Mouse (Mus musculus) limb, embryonic 11.5 days (tissue): ENCODE measurements around the gene Rhebl1. TPM values are rescaled to one million over a fixed set of nuclear protein-coding genes. Genes with fewer than 3 reads are reported as not detected.

Source experiments
- ATAC-seq: fragments of 200-750 bp; cut with Nextera tagmentation; 2 replicates; pipeline ENCODE4 v1.8.0; 2017; ENCODE audit warnings: low read depth; ENCODE audit not compliant: insufficient number of reproducible peaks, low FRiP score, low TSS enrichment
- DNase-seq: peaks from one replicate; pipeline ENCODE4 v3.0.0-alpha.2; 2015; ENCODE audit warnings: low spot score
- H3K27ac ChIP-seq: fragments of 300-500 bp; sonication (generic); replicated peaks from 2 replicates; pipeline ENCODE4 v1.5.1; 2014; ENCODE audit warnings: low read depth, mild to moderate bottlenecking, low read length
- H3K27me3 ChIP-seq: fragments of 300-500 bp; sonication (generic); 2 replicates; pipeline ENCODE4 v1.6.1; 2014; ENCODE audit warnings: mild to moderate bottlenecking, low read length, mixed read lengths; ENCODE audit not compliant: control insufficient read depth, insufficient read depth
- H3K36me3 ChIP-seq: fragments of 300-500 bp; sonication (generic); 2 replicates; pipeline ENCODE4 v1.6.1; 2014; ENCODE audit warnings: mild to moderate bottlenecking, low read length, moderate library complexity, mixed read lengths; ENCODE audit not compliant: control insufficient read depth, insufficient read depth
- H3K4me1 ChIP-seq: fragments of 300-500 bp; sonication (generic); 2 replicates; pipeline ENCODE4 v1.6.1; 2014; ENCODE audit warnings: low read length, mixed read lengths; ENCODE audit not compliant: control insufficient read depth, insufficient read depth
- H3K4me2 ChIP-seq: fragments of 300-500 bp; sonication (generic); 2 replicates; pipeline ENCODE4 v1.6.1; 2014; ENCODE audit warnings: low read depth, mild to moderate bottlenecking, moderate library complexity; ENCODE audit not compliant: severe bottlenecking
- H3K4me3 ChIP-seq: fragments of 300-500 bp; sonication (generic); 2 replicates; pipeline ENCODE4 v1.5.1; 2014; ENCODE audit warnings: low read depth, low read length
- H3K9ac ChIP-seq: fragments of 300-500 bp; sonication (generic); 2 replicates; pipeline ENCODE4 v1.6.1; 2014; ENCODE audit warnings: mild to moderate bottlenecking, low read length
- H3K9me3 ChIP-seq: fragments of 300-500 bp; sonication (generic); 2 replicates; pipeline ENCODE4 v1.6.1; 2016; ENCODE audit warnings: low read length; ENCODE audit not compliant: control insufficient read depth
- WGBS: fragments of 180-500 bp; shearing (Covaris S2); extraction: QIAGEN DNeasy Blood & Tissue Kit; methylation state at CpG from one replicate; pipeline ENCODE4 v1.1.7; 2014; 5-methylcytosine and 5-hydroxymethylcytosine counted together
- polyA plus RNA-seq: library from polyadenylated mRNA; unstranded; fragments of >200 nt; fragmentation: Nextera tagmentation; extraction: Ambion mirVana; gene quantifications from 2 replicates; pipeline ENCODE4 v1.2.1, GENCODE M21; 2014

Rhebl1 gene
- polyA plus RNA-seq, 1 experiment from 2014 or later: 19.8 TPM

DNA sequence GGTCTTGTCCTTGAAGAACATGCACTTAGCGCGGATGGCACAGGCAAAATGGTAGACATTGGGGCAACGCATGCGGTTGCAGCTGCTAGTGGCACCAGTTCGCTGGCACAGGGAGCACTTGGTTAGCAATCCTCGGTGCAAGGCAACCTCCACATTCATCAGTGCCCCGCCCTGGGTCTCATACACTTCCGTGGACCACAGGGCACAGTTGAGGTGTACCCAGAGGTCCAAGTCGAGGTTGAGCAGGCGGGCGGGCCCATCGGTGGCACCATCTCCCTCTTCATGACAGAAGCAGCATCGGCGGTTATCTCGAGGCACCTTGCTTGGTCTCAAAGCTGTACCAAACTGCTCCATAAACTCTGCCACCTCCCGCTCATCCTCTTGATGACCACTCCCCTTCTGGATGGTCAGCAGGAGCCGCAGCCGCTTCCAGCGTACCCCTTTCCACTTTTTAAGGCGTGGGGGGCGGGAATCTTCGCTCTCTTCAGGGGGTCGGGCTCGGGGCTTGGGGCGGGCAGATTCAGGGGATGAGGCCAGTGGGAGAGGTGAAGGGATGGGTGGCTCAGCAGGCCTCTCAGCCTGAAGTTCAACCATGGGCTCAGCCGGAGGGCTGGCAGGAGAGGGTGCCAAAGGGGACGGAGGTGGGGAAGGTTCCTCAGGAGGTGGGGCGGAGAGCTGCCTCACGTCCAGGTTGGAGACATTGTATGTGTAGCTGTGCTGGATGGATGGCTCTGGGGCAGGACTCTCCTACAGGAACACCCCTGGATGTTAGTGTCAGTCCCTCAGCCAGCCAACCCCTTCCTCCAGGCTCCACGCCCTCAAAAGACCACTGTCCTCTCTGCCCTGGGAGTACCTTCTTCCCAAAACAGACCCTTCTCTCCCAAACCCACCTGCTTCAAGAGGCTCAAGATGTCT, 54.4 kb downstream of the Rhebl1 start:
- no peak overlapping the region for H3K9ac ChIP-seq
- H3K4me3 ChIP-seq: no peak overlapping the region
- DNase-seq (no peak), ATAC-seq (no peak)
- no peak overlapping the region for H3K27ac ChIP-seq
- no peaks in the 10 kb centered on the region for H3K4me1 ChIP-seq
- 94% methylated on average over 30 of the region's 30 CpGs for WGBS
- H3K9me3 ChIP-seq: no peaks in the 10 kb centered on the region
- no peak overlapping the region for H3K4me2 ChIP-seq
- H3K27me3 ChIP-seq: no peaks in the 10 kb centered on the region
- H3K36me3 ChIP-seq: peaks cover 85% of the 10 kb centered on the region

DNA sequence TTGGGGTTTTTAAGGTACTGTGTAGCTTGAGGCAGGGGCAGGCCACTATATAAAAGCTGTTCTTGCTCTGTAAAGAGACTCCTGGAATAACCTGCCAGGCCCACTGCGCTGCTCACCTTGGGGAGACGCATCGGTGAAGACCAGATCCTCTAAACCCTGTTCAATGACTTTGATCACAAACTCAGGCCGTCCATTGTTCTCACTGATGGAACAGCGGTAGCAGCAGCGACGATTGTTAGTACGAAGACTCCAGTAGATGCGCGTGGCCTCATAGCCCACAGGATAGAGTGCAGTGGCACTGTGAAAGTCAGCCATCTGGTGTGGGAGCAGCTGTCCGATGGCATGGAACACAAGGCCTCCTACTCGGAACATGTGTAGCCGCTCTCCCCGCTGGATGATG, 55.2 kb downstream of the Rhebl1 start:
- H3K27ac ChIP-seq: no peak overlapping the region
- no peak for DNase-seq
- ATAC-seq: no peak
- no peak overlapping the region for H3K9ac ChIP-seq
- no peak overlapping the region for H3K4me2 ChIP-seq
- no peaks in the 10 kb centered on the region for H3K4me1 ChIP-seq
- H3K4me3 ChIP-seq: no peak overlapping the region
- no peaks in the 10 kb centered on the region for H3K27me3 ChIP-seq
- H3K36me3 ChIP-seq: peaks cover 84% of the 10 kb centered on the region
- WGBS: 93% methylated on average over 14 of the region's 14 CpGs
- H3K9me3 ChIP-seq: no peaks in the 10 kb centered on the region

DNA sequence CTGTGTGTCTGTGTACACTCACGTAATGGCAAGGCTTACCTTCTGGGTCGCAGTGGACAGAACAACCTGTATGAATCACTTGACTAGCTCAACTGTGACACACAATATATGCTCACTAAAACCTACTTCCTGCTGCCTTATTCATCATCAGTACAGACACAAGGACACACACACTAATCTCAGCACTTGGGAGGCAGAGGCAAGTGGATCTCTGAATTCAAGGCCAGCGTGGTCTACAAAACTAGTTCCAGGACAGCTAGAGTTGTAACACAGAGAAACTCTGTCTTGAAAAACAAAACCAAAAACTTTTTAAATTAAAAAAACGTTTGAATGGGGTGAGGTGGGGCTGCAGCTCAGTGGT, 56.6 kb downstream of the Rhebl1 start:
- no peak overlapping the region for H3K9ac ChIP-seq
- DNase-seq (no peak), ATAC-seq (no peak)
- H3K9me3 ChIP-seq: no peaks in the 10 kb centered on the region
- H3K4me3 ChIP-seq: no peak overlapping the region
- WGBS: 76% methylated on average over 4 of the region's 4 CpGs
- H3K27me3 ChIP-seq: no peaks in the 10 kb centered on the region
- H3K4me2 ChIP-seq: no peak overlapping the region
- H3K4me1 ChIP-seq: no peaks in the 10 kb centered on the region
- peaks cover 78% of the 10 kb centered on the region for H3K36me3 ChIP-seq
- no peak overlapping the region for H3K27ac ChIP-seq

DNA sequence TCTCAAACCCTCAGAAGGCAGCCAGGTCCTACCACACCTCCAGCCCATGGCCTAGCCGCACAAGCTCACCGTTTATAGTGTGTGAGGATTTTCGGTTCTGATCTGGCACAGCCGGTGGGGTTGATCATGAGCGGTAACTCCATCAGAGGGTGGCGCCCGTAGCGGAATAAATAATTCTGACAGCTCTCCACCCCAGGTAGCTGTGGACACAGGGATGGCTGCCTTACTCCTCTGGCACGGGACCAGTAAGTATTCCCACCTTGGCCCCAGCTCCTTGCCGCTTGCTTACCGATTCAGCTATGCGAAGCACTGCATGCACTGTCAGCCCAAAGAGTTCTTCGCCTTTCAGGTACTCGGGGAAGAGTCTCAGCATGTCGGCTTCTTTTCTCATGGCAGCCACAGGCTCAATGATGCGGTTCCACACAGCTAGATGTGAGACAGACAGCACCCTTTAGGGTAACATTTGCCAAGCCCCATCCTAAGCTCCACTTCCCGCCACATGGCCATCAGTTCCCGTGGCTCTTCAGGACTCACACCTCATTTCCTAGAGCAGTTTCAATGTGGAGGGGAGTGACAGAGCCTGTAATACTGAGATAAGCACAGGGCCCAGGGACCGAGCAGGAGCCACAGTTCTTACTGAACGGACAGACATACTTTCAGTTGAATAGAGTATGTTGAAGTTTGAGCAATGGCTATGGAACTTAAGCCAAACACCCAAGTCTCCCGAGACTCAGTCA, 57.2 kb downstream of the Rhebl1 start:
- Histone ChIP-seq H3K36me3 (peaks cover 74% of the 10 kb centered on the region), H3K4me2 (no peak overlapping the region), H3K4me1 (no peaks in the 10 kb centered on the region), H3K27ac (no peak overlapping the region), H3K27me3 (no peaks in the 10 kb centered on the region), H3K9ac (no peak overlapping the region), H3K4me3 (no peak overlapping the region), H3K9me3 (no peaks in the 10 kb centered on the region)
- WGBS: 94% methylated on average over 21 of the region's 21 CpGs
- DNase-seq: no peak
- no peak for ATAC-seq

DNA sequence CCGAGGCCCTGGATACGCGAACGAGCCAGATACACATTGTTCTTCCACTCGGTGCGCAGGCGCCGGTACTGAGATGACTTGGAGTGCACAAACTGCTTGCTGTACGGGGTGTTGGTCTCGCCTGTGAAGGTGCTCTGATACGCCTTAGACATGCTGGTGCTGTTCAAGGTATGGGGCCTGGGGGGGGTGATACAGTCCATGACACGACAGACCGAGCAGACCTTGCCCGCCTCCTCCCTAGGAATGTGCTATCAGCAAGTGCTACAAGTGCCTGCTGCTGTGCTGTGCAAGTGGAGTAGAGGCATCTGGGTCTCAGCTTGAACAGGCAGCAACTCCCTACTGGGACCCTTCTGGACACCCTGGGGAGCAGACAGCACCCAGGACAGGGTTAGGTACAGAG, 59.0 kb downstream of the Rhebl1 start:
- H3K4me2 ChIP-seq: no peak overlapping the region
- no peaks in the 10 kb centered on the region for H3K4me1 ChIP-seq
- ATAC-seq (no peak), DNase-seq (no peak)
- WGBS: 95% methylated on average over 14 of the region's 14 CpGs
- peaks cover 58% of the 10 kb centered on the region for H3K36me3 ChIP-seq
- no peak overlapping the region for H3K4me3 ChIP-seq
- H3K9ac ChIP-seq: no peak overlapping the region
- no peaks in the 10 kb centered on the region for H3K9me3 ChIP-seq
- no peaks in the 10 kb centered on the region for H3K27me3 ChIP-seq
- H3K27ac ChIP-seq: no peak overlapping the region

DNA sequence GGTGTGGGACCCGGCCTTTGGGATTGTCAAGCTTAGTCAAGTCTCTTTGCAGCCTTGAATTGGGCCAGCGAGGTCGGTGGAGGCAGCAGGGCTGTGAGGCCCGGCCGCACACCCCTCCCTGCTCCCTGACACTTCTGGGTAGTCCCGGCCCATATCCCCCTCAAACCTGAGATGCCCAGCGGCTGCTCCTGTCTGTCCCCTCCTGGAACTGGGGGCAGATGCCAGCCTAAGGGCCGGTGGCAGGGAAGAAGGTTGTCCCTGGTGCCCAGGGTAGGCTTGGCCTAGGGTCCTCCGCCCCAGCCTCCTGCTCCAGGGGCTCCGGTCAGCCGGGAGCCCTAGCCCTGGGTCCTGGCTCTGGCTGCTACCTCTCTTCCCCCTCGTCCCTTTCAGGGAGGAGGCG, 60.3 kb downstream of the Rhebl1 start:
- ATAC-seq (no peak), DNase-seq (no peak)
- H3K4me3 ChIP-seq: no peak overlapping the region
- 90% methylated on average over 13 of the region's 13 CpGs for WGBS
- H3K27ac ChIP-seq: no peak overlapping the region
- no peaks in the 10 kb centered on the region for H3K27me3 ChIP-seq
- H3K9me3 ChIP-seq: no peaks in the 10 kb centered on the region
- no peak overlapping the region for H3K4me2 ChIP-seq
- peaks cover 47% of the 10 kb centered on the region for H3K36me3 ChIP-seq
- H3K9ac ChIP-seq: no peak overlapping the region
- H3K4me1 ChIP-seq: 0 out of 2 replicates have a peak, but pooled peaks cover 2% of the 10 kb centered on the region

DNA sequence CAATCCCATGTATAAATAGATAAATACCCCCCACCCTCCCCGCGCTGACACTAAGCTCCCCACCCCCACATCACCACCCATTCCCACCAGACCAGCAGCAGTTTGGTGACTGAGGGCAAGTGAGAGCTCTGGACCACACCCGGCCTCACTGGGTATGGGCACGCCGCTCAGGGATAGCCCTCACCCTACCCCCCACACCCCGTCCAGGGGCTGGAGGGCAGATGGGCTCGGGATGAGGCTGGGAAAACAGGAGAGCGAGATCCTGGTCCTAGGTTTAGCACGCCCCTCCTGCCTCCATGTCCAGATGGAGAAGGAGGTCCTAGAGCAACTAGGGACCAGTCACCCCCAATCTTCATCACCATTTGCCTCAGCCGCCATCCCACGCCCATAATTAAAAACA, 61.1 kb downstream of the Rhebl1 start:
- H3K36me3 ChIP-seq: peaks cover 43% of the 10 kb centered on the region
- DNase-seq: no peak
- no peak overlapping the region for H3K27ac ChIP-seq
- H3K4me1 ChIP-seq: 0 out of 2 replicates have a peak, but pooled peaks cover 2% of the 10 kb centered on the region
- ATAC-seq: no peak
- no peaks in the 10 kb centered on the region for H3K27me3 ChIP-seq
- H3K4me2 ChIP-seq: no peak overlapping the region
- no peaks in the 10 kb centered on the region for H3K9me3 ChIP-seq
- 89% methylated on average over 11 of the region's 11 CpGs for WGBS
- H3K4me3 ChIP-seq: no peak overlapping the region
- H3K9ac ChIP-seq: no peak overlapping the region

DNA sequence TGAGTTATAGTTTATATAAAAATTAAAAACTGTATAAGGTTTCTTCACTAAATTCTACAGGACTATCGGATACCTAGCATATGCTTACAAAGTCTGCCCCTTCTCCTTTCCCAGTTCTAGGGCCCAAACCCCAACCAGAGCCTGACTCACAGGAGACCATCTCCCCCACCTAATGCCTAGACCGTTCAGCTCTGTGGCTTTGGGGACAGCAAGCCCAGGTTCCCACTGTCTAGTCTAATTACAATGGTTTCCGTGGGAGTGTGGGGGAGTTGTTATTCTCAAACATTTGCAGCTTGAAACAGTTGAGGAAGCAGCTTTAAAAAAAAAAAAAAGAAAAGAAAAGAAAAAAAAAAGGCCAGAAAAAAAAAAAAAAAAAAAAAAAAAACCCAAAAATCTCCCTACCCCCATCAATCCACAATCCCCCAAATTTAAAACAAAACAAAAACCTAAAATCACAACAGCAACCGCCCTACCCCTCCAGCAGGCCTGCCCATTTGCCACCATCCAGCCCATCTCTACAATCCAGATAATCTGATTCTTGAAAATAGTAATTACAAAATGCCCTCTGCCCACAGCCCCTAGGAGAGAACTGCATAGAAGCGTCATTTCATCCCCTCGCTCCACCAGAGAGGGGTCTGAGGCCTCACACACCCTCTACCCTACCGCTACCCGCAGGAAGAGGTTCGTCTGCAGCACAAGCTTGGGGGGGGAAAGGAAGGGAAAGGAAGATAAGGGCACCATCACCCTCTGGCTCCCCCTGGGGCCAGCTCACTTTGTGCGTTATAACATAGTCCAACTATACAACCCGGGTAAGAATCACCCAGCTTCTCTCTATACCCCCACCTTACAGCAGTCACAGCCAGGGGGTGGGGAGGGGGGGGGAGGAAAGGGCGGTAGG, 61.9 kb downstream of the Rhebl1 start:
- H3K9ac ChIP-seq: no peak overlapping the region
- ATAC-seq (no peak), DNase-seq (no peak)
- 0 out of 2 replicates have a peak, but pooled peaks cover 2% of the 10 kb centered on the region for H3K4me1 ChIP-seq
- peaks cover 36% of the 10 kb centered on the region for H3K36me3 ChIP-seq
- no peak overlapping the region for H3K4me3 ChIP-seq
- H3K4me2 ChIP-seq: peak overlapping the region; percentile 52
- H3K9me3 ChIP-seq: no peaks in the 10 kb centered on the region
- no peaks in the 10 kb centered on the region for H3K27me3 ChIP-seq
- 61% methylated on average over 12 of the region's 12 CpGs for WGBS
- no peak overlapping the region for H3K27ac ChIP-seq
